ENCODE assay signal across 9 mouse cellular contexts in the genomic region with DNA sequence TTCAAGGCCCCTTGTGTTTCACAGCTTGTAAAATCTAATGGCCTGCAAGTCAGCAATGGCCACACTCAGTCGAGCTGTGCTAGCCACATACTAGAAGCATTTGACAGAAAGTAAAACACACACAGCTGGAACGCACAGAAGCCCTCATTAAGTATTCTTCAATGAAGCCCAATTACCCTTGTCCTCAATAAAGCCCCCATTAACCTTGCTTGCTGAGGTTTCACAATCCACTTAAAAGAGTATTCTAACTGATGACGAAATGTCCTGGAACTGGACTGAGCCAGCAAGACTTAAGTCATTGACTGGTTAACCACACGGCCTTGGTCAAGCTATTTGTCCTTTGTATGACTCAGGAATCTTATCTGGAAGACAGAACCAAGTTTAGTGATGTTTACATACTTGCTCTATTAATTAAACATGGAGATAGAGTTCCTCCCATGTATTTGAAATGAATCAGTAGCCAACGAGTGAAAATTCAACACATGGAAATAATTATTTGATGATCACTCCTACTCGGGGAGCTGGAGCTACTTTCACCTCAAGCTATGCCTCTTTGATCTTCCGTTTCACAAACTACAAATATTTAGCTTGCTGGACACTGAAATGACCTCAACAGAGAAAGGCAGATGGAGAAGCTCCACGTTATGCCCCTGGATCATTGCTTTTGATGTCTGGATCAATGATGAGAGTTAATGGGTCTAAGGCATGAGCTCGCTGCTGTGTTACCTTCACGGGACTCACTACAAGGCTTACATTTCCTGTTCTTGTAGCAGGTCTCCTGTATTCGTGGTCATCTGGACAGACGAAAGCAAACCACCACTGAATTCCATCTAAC.
DNase-seq lines count a peak whose midpoint lies in the region; ATAC-seq lines count a peak whose summit lies in the region.
"Had no signal": no experiment of that assay in that cellular context is flagged by ENCODE, and none has a peak within 500 bp of the region (broad histone marks: within the 10 kb centered on the region; RNA-seq: fewer than 3 reads in every experiment).

No protein-coding gene starts in this region.

- ATAC-seq in intestine, embryonic 16.5 days: peak; percentile 32; the same call in 1 of the 2 replicates
- peak; percentile 34; the same call in 1 of the 2 replicates for ATAC-seq in monocyte, adult 5-6 weeks (replicated peaks; ENCODE audit: insufficient number of reproducible peaks, low FRiP score, low TSS enrichment, poor library complexity, severe bottlenecking)
- ATAC-seq in heart, embryonic 11.5 days (replicated peaks; ENCODE audit: insufficient number of reproducible peaks, low FRiP score, low TSS enrichment): no peak

- no peaks in the 10 kb centered on the region for H3K9me3 ChIP-seq in intestine, embryonic 16.5 days (ENCODE audit: control insufficient read depth, low read length)
- no peaks in the 10 kb centered on the region for H3K9me3 ChIP-seq in heart, embryonic 11.5 days (replicated peaks; ENCODE audit: control insufficient read depth, low read length)

- DNase-seq in heart, adult 11 months: peak; percentile 83
- DNase-seq in heart, postnatal 25 days (ENCODE audit: low spot score): no peak
- peak; percentile 15 for DNase-seq in ZHBTc4 (ENCODE audit: low read depth, low spot score)
- no peak for DNase-seq in urinary bladder, postnatal 14 days (ENCODE audit: low spot score)
- no peak for DNase-seq in frontal cortex, postnatal 10 days (ENCODE audit: low spot score in 2 of 2)
- DNase-seq: cerebellum, adult 8-10 months had no signal

- intact Hi-C loops in heart, postnatal 25 days (cut with DNase I): loop anchor here (2.0 to 5.0 kb wide), 4 partner anchors 15 to 192 kb away; no protein-coding TSS in a partner anchor

- peak overlapping the region; percentile 26; the same call in 1 of the 2 replicates for H3K27ac ChIP-seq in intestine, embryonic 16.5 days (ENCODE audit: low read length)
- H3K27ac ChIP-seq in heart, embryonic 11.5 days (ENCODE audit: low read depth, low read length): no peak overlapping the region

- peaks cover 21% of the 10 kb centered on the region for H3K4me1 ChIP-seq in intestine, embryonic 16.5 days (ENCODE audit: control insufficient read depth, insufficient read depth, low read length)
- peaks cover 7% of the 10 kb centered on the region for H3K4me1 ChIP-seq in heart, embryonic 11.5 days (ENCODE audit: control insufficient read depth, insufficient read depth, low read length)

- no peaks in the 10 kb centered on the region for H3K27me3 ChIP-seq in intestine, embryonic 16.5 days (replicated peaks; ENCODE audit: control insufficient read depth, insufficient read depth, low read length)
- no peaks in the 10 kb centered on the region for H3K27me3 ChIP-seq in heart, embryonic 11.5 days (ENCODE audit: control insufficient read depth, insufficient read depth, low read length)

- no peak overlapping the region for H3K9ac ChIP-seq in intestine, embryonic 16.5 days (ENCODE audit: low read depth, low read length)
- no peak overlapping the region for H3K9ac ChIP-seq in heart, embryonic 11.5 days (ENCODE audit: low read depth, low read length)

- H3K36me3 ChIP-seq in intestine, embryonic 16.5 days (ENCODE audit: control insufficient read depth, insufficient read depth, low read length): no peaks in the 10 kb centered on the region
- H3K36me3 ChIP-seq in heart, embryonic 11.5 days (ENCODE audit: control insufficient read depth, insufficient read depth, low read length): no peaks in the 10 kb centered on the region

- H3K4me3 ChIP-seq in intestine, embryonic 16.5 days (ENCODE audit: low read length): no peak overlapping the region
- no peak overlapping the region for H3K4me3 ChIP-seq in heart, embryonic 11.5 days (ENCODE audit: low read depth, low read length)

- H3K4me2 ChIP-seq in intestine, embryonic 16.5 days (ENCODE audit: low read depth, low read length): no peak overlapping the region
- no peak overlapping the region for H3K4me2 ChIP-seq in heart, embryonic 11.5 days

- WGBS in intestine, embryonic 16.5 days: 47% methylated on average over 12 of the region's 12 CpGs
- 70% methylated on average over 12 of the region's 12 CpGs for WGBS in heart, embryonic 11.5 days (ENCODE audit: insufficient replicate concordance)

Comparison
In these comparisons a context has a peak if more than half of its experiments do, and no peak if none do; other contexts are left out.
1. DNase-seq: peak in heart, adult 11 months (single experiment) and ZHBTc4 (single experiment); none in heart, postnatal 25 days (single experiment), urinary bladder, postnatal 14 days (single experiment) and frontal cortex, postnatal 10 days (0 of 2).